In the genomic region with DNA sequence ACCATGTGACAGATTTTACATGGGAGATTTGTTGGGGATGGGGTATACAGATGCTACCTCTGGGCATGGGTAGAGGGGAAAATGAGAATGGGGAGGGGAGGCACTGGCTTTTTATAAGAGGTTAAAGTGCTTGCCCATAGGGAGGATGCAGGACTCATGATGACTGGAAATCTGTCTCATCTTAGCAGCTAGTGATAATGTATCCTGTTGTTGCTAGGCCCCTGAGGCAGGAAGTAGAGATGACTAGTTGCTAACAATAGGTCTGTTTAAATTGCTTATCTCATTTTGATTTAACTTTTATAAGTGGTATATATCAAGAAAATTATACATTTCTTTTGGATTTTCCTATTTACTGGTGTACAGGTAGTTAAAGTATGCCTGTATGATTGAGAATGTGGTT, we compare ENCODE assay signal across 11 mouse cellular contexts. TPM values are rescaled to one million over a fixed set of nuclear protein-coding genes. Genes with fewer than 3 reads are reported as not detected.
"Had no signal": no experiment of that assay in that cellular context is flagged by ENCODE, and none has a peak within 500 bp of the region (broad histone marks: within the 10 kb centered on the region; RNA-seq: fewer than 3 reads in every experiment).

No protein-coding gene starts in this region.

- DNase-seq: lung, adult 18-20 months; lung, embryonic 14.5 days; lung, postnatal 10 days; lung, postnatal 4 days; right cerebral cortex, postnatal 14 days; thymus, adult 2 months; thymus, postnatal 25 days; thymus, postnatal 4 days had no signal

- ATAC-seq: midbrain, embryonic 13.5 days; midbrain, embryonic 15.5 days had no signal

RNA-seq across cellular contexts. Expression of a gene that starts 13.7 kb away (rescaled TPM):
- total RNA-seq: monocyte, adult 5-6 weeks had no signal
